Mouse (Mus musculus) stomach, postnatal 0 days (tissue): Measurements from ENCODE around the gene Oas1a.

ENCODE experiments used
- CTCF ChIP-seq: IDR thresholded peaks from 2 replicates; pipeline ENCODE4 v1.5.1; 2016; ENCODE audit warnings: antibody characterized with exemption, low read depth, mild to moderate bottlenecking, moderate library complexity
- EP300 ChIP-seq: optimal IDR thresholded peaks from 2 replicates; pipeline ENCODE3; 2016; ENCODE audit warnings: antibody characterized with exemption

- TF ChIP-seq CTCF (no peak), EP300 (no peak)
Observed at GRCm38 (mm10) chr5:120890026-120890425, 17.3 kb downstream of the Oas1a start.
